Mouse (Mus musculus) right cerebral cortex, postnatal 36 days (tissue): Measurements from ENCODE around the gene Hsd17b12.

Source experiments
- DNase-seq, 2 experiments: peaks; one replicate each; pipeline ENCODE4 v3.0.0; 2022; ENCODE audit warnings: low spot score in 2 of 2, mixed read lengths in 1 of 2

Gene Hsd17b12

DNA sequence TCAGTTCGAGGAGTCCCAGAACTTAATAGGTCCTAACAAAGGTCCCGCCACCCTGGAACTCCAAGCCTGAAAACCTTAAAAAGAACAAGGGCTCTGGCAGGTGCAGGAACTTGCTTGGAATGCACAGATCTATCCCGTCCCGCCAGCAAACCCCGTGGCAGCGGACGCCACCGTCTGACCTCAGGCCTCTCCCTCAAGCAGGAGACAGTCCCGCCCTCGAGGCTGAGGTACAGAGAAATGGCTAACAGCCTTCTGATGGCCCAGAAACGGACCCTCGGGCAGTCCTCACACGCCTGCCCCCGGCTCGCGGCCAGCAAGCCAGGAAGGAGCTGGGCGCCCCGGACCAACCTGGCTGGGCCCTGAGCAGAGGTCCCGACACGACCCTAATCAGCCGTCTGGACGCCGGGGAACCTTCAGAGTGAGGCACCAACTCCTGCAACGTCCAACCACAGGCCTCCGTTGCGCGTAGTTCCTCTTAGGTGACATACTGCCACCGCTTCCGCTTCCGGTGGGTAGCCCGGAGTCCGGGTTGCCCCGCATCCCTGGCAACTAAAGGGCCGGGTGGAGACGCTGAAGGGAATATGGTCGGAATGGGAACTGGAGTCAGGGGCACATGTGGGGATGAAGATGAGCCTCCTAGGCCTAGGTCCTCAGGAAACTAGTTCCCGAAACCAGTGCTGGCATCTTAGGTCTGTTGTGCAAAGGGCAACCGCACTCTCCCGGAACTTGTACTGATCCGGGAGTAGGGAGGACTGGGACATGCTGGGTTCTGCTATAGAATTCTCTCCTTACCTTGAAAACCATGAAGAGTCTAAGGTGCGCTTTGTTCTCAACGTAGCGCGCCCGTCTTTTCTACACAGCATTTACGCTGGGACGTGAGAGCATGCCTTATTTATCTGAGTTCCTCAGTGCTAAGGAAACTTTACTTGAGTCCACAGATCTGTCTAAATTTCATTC, 147.2 kb downstream of the Hsd17b12 start, which contains the start of gene Alkbh3:
Gene Alkbh3 (minus strand): TSS at position 473 of the 957 bp plus-strand sequence.
- DNase-seq = peak; percentile 89 to 90

GRCm38 (mm10) chr2:94002331-94002730, 155.4 kb downstream of the Hsd17b12 start:
- peak; percentile 76 to 80 for DNase-seq

DNA sequence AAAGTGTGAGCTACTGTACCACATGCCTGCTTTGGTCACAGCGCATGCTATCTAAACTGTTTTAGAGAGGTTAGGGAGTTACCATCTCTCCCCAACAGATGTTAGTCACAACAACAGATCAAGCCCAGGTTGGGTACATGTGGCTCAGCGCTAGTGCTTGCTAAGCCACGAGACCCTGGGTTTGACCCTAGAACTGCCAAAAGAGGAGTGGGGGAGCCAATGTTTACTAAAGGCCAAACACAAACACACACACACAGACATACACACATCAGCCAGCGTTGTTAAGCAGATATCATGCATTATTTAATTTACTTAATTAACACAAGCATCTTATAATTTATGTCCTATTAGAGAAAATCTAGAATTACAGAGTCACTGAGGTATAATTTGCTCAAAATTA, 155.8 kb downstream of the Hsd17b12 start:
- DNase-seq = no peak

DNA sequence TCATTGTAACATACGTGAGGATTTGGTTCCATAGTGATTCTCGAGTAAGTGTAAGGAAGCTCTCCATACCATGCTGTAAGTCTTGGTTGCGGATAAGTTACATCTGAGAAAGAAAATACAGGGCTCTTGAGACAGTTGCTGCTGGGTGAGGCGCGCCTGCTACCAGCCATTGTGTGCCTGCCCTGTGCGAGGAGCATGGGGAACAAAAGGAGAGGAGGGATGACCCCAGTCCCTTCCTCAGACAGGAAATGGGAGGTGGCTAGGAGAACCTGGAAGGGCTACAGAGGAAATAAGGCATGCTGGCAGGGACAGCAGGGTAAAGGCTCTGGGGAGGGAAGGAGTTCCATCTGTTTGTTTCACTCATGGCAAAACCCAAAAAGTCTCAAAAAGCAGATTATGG, 156.4 kb downstream of the Hsd17b12 start:
- no peak for DNase-seq

- no peak for DNase-seq
These were observed 161.5 kb downstream of the Hsd17b12 start, which contains the start of gene Gm27027 for GRCm38 (mm10) chr2:93996254-93996653. Gene Gm27027 (minus strand): TSS chr2:93996354.

GRCm38 (mm10) chr2:93992810-93993209, 165.0 kb downstream of the Hsd17b12 start:
- DNase-seq = no peak

DNA sequence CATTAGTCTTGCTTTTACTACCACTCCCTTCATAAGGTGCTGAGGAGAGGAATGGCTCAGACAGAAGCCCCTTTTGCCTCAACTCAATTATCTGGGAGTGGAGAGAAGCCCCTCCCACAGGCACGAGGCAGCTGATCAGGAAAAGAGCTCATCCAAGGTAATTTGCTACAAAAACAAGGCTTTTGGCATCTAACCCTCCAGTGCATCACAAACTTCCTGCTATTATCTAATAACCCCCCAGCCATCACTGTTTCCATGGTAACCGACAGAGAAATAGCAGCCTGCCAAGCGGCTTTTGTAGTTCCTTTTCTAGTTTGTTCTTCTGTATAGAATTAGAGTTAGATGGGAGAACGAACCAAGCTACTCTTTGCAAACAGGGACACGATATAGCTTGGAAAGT, 165.5 kb downstream of the Hsd17b12 start:
- DNase-seq = no peak

GRCm38 (mm10) chr2:93991336-93991735, 166.4 kb downstream of the Hsd17b12 start:
- no peak for DNase-seq

DNA sequence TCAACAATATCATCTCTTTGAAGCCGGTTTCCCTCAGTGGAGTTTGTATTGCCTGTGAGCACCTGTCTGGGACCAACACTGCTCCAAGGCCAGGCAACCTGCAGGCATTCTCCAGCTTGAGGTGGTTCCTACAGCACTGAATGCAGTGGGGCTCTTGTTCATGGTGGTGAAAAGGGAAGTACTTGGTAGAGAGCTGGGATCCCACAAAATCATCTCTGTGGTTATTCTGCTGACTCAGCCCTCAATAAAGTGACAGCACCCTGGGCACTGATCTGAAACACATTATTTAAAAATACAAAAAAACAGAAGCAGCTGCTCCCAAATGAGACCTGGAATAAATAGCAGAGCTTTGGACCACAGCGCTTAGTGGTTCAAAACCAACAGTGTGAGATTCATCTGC, 169.3 kb downstream of the Hsd17b12 start:
- no peak for DNase-seq
